Mouse (Mus musculus): Measurements from ENCODE around the gene Gdf9. TPM values are rescaled to one million over a fixed set of nuclear protein-coding genes. Genes with fewer than 3 reads are reported as not detected.

The Gdf9 gene
- polyA plus RNA-seq, 1 experiment from 2014 or later: 5.6 TPM

DNA sequence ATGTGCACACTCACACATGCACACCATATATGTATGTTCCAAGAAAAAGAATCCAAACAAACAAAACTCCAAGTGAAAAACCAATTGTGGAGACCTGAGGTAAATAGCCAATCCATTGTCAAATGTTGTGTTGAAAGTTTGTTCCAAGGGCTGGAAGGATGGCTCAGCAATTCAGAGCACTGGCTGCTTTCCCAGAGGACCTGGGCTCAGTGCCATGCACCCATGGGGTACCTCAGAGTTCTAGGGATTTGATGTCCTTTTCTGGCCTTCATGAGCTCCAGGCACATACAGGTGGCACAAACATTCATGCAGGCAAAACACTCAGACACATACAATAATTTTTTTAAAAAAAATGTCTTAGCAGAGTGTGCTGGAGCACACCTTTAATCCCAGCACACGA lies 17.7 kb downstream of the Gdf9 start:
- no peak overlapping the region for H3K9ac ChIP-seq (ENCODE audit: low read depth, low read length)
- no peak overlapping the region for H3K27ac ChIP-seq (ENCODE audit: low read depth, low read length)
- H3K36me3 ChIP-seq (ENCODE audit: control insufficient read depth, insufficient read depth): no peaks in the 10 kb centered on the region
- TF ChIP-seq CTCF (IDR thresholded peaks at IDR 0.05; ENCODE audit: low read depth): no peak
- H3K4me2 ChIP-seq (replicated peaks; ENCODE audit: low read depth): no peak overlapping the region
- 0 out of 2 replicates have a peak, but pooled peaks cover 4% of the 10 kb centered on the region for H3K4me1 ChIP-seq (replicated peaks; ENCODE audit: control insufficient read depth, insufficient read depth, low read length)
- ATAC-seq: no peak
- no peaks in the 10 kb centered on the region for H3K27me3 ChIP-seq (replicated peaks; ENCODE audit: control insufficient read depth, insufficient read depth, low read length)
- 76% methylated on average over 1 of the region's 1 CpGs for WGBS
- no peaks in the 10 kb centered on the region for H3K9me3 ChIP-seq (ENCODE audit: control insufficient read depth)
- H3K4me3 ChIP-seq (ENCODE audit: low read depth, low read length): no peak overlapping the region

DNA sequence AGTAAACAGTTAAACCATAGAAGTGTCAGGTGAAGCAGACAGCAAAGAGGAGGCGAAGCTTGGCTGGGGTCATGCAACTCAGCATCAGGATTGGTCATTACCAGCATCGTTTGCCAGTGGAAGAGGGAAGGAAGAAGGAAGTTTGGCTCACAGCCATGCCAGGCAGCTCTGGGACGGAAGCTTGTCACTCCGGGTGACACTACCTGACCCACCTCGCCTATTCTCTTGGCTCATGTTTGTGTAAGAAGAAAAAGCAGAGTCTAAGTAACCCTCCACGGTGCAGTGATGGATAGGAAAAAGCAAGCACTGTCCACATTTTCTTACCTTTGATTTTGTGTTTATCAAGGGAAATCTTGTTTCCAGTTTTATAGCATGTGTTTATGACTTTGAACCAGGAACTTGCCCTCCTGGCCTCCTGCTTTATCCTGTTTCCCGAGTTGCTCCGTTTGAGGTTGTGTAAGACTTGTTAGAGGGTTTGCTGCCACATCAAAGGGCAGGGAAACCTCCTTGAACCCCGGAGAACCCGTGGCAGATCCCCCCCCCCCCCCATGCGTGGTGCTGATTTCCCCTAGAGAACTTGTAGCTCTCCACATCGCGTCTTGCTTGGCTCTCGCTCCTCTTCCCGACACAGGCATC lies 19.4 kb downstream of the Gdf9 start:
- H3K4me3 ChIP-seq (ENCODE audit: low read depth, low read length): no peak overlapping the region

DNA sequence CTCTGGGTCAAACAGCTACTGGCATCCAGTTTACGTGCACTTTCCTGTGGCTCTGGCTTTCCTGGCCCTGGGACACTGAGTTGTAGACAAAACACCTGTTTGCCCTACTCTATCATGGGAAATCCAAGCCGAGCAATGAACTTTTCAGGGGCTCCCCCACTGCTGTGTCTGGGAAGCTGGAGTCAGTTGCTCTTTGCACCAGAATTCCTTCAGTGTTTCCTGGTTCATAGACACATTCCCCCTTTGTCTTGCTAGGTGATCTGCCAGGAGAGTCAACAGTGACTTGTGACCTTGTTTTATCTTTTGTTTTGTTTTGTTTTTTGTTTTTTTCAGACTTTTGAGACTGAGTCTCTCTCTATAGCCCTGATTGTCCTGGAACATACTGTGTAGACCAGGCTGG lies 20.5 kb downstream of the Gdf9 start:
- Histone ChIP-seq H3K4me2 (replicated peaks; ENCODE audit: low read depth) (no peak overlapping the region), H3K27me3 (replicated peaks; ENCODE audit: control insufficient read depth, insufficient read depth, low read length) (no peaks in the 10 kb centered on the region), H3K27ac (ENCODE audit: low read depth, low read length) (peak overlapping the region; percentile 86), H3K9ac (ENCODE audit: low read depth, low read length) (no peak overlapping the region), H3K4me1 (replicated peaks; ENCODE audit: control insufficient read depth, insufficient read depth, low read length) (0 out of 2 replicates have a peak, but pooled peaks cover 4% of the 10 kb centered on the region), H3K9me3 (ENCODE audit: control insufficient read depth) (no peaks in the 10 kb centered on the region), H3K4me3 (ENCODE audit: low read depth, low read length) (no peak overlapping the region), H3K36me3 (ENCODE audit: control insufficient read depth, insufficient read depth) (no peaks in the 10 kb centered on the region)
- no peak for TF ChIP-seq CTCF (IDR thresholded peaks at IDR 0.05; ENCODE audit: low read depth)
- ATAC-seq: peak; percentile 64
- 13% methylated on average over 2 of the region's 2 CpGs for WGBS

More for the DNA sequence above, 19.4 kb downstream of the Gdf9 start:
- no peaks in the 10 kb centered on the region for H3K27me3 ChIP-seq (replicated peaks; ENCODE audit: control insufficient read depth, insufficient read depth, low read length)
- peak; percentile 82 for ATAC-seq
- H3K36me3 ChIP-seq (ENCODE audit: control insufficient read depth, insufficient read depth): no peaks in the 10 kb centered on the region
- no peak overlapping the region for H3K9ac ChIP-seq (ENCODE audit: low read depth, low read length)
- 0 out of 2 replicates have a peak, but pooled peaks cover 4% of the 10 kb centered on the region for H3K4me1 ChIP-seq (replicated peaks; ENCODE audit: control insufficient read depth, insufficient read depth, low read length)
- peak overlapping the region; percentile 86 for H3K27ac ChIP-seq (ENCODE audit: low read depth, low read length)
- H3K9me3 ChIP-seq (ENCODE audit: control insufficient read depth): no peaks in the 10 kb centered on the region
- WGBS: 15% methylated on average over 15 of the region's 15 CpGs
- no peak for TF ChIP-seq CTCF (IDR thresholded peaks at IDR 0.05; ENCODE audit: low read depth)
- 0 out of 2 replicates have a peak overlapping the region, but pooled peaks have one; percentile 27 for H3K4me2 ChIP-seq (replicated peaks; ENCODE audit: low read depth)

DNA sequence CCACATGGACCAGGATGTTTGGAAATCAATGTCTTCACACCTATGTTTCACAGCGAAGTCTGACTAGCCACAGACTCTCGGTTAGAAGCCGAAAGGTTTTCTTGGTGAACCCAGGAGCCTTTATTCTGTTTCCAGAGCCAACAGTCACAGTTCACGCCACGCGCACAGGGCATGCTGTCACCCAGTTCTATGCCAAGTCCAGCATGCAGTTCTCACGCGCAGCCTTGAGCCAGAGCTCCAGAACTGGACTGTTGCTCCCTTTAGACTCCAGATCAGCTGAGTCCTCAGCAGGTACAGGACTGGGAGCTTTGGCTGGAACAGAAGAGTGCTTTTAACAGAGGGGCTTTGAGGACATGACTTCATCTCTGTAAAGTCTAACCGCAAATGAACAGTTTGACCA lies 21.6 kb downstream of the Gdf9 start:
- WGBS: 97% methylated on average over 9 of the region's 9 CpGs
- Histone ChIP-seq H3K9me3 (ENCODE audit: control insufficient read depth) (no peaks in the 10 kb centered on the region), H3K27me3 (replicated peaks; ENCODE audit: control insufficient read depth, insufficient read depth, low read length) (no peaks in the 10 kb centered on the region), H3K4me2 (replicated peaks; ENCODE audit: low read depth) (no peak overlapping the region), H3K4me1 (replicated peaks; ENCODE audit: control insufficient read depth, insufficient read depth, low read length) (0 out of 2 replicates have a peak, but pooled peaks cover 4% of the 10 kb centered on the region), H3K27ac (ENCODE audit: low read depth, low read length) (no peak overlapping the region), H3K4me3 (ENCODE audit: low read depth, low read length) (no peak overlapping the region), H3K36me3 (ENCODE audit: control insufficient read depth, insufficient read depth) (no peaks in the 10 kb centered on the region), H3K9ac (ENCODE audit: low read depth, low read length) (no peak overlapping the region)
- no peak for ATAC-seq
- no peak for TF ChIP-seq CTCF (IDR thresholded peaks at IDR 0.05; ENCODE audit: low read depth)

DNA sequence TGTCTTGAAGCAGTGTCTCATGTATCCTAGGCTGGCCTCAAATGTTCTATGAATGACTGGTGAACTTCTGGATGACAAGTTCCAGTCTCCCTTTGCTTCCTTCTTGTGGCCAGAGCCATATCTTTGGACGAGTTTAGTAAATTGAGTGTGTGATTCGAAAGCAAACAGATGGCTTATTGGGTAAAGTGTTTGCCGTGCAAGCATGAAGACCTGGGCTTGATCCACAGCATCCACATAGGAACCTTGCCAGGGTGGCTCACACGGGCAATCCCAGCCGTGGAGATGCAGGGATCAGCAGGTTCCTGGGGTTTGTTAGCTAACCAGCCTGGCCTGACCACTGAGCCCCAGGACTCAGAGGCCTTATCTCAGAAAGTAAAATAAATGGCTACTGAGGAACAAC lies 22.2 kb downstream of the Gdf9 start:
- no peak overlapping the region for H3K27ac ChIP-seq (ENCODE audit: low read depth, low read length)
- no peak overlapping the region for H3K9ac ChIP-seq (ENCODE audit: low read depth, low read length)
- 0 out of 2 replicates have a peak, but pooled peaks cover 4% of the 10 kb centered on the region for H3K4me1 ChIP-seq (replicated peaks; ENCODE audit: control insufficient read depth, insufficient read depth, low read length)
- no peak overlapping the region for H3K4me2 ChIP-seq (replicated peaks; ENCODE audit: low read depth)
- H3K9me3 ChIP-seq (ENCODE audit: control insufficient read depth): no peaks in the 10 kb centered on the region
- TF ChIP-seq CTCF (IDR thresholded peaks at IDR 0.05; ENCODE audit: low read depth): no peak
- no peaks in the 10 kb centered on the region for H3K27me3 ChIP-seq (replicated peaks; ENCODE audit: control insufficient read depth, insufficient read depth, low read length)
- no peak for ATAC-seq
- 64% methylated on average over 5 of the region's 5 CpGs for WGBS
- H3K4me3 ChIP-seq (ENCODE audit: low read depth, low read length): no peak overlapping the region
- no peaks in the 10 kb centered on the region for H3K36me3 ChIP-seq (ENCODE audit: control insufficient read depth, insufficient read depth)

DNA sequence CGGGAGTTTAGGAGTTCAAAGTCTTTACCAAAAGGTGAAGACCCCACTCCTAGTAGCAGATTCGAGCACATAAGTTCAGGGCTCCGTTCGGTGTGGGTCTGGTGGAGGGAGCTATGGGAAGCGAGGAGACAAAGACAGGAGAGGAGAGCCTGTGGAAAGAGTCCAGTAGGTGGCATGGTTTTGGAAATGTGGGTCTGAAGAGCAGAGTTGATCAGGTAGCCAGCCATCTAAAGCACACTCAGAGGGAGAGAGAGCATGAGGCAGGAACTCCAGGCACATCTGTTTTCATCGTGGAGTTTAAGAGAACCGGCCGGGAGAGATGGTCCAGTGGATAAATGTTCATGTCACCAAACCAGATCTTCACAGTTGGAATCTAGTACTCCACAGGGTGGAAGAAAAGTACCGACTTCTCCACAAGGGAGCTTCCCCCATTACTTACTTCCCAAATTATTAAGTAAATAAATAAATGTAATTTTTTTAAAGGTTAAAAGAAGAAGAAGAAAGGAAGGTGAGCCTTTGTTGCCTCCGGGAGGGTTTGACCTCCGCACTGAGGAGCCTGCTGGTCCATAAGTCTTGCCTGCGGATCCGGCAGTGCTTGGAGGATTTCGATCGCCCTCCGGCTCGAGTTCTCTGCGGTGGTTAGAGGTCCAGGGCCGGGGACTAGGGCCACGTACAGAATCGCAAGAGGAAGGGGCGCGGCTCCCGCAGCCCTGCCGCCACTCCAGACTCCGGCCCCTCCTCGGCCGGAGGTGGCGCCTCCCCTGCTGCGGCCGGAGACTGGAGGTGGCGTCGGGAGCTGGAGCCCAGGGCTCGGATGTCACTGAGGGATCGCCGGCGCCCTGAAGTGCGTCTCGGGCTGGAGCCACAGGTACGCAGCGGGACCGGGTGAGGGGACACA lies 25.9 kb downstream of the Gdf9 start, which contains the start of the genes Gm10447 and Shroom1:
Gene Gm10447, minus strand, starts transcription at position 637 of the 898 bp plus-strand sequence.
Gene Shroom1, plus strand, starts transcription at position 732 of the 898 bp plus-strand sequence.
- peak within 1 kb of the TSS; percentile 66; the same call in 1 of the 2 replicates for H3K27ac ChIP-seq (ENCODE audit: low read depth, low read length)
- H3K27me3 ChIP-seq (replicated peaks; ENCODE audit: control insufficient read depth, insufficient read depth, low read length): no peaks in the 10 kb centered on the region

More for the DNA sequence above, 25.9 kb downstream of the Gdf9 start, which contains the start of the genes Gm10447 and Shroom1:
- Histone ChIP-seq H3K9ac (ENCODE audit: low read depth, low read length) (peak within 1 kb of the TSS; percentile 80), H3K4me1 (replicated peaks; ENCODE audit: control insufficient read depth, insufficient read depth, low read length) (no peaks in the 10 kb centered on the region), H3K4me2 (replicated peaks; ENCODE audit: low read depth) (peak within 1 kb of the TSS; percentile 96), H3K9me3 (ENCODE audit: control insufficient read depth) (no peaks in the 10 kb centered on the region), H3K4me3 (ENCODE audit: low read depth, low read length) (peak within 1 kb of the TSS; percentile 61), H3K36me3 (ENCODE audit: control insufficient read depth, insufficient read depth) (no peaks in the 10 kb centered on the region)
- ATAC-seq: peak; percentile 66
- TF ChIP-seq CTCF (IDR thresholded peaks at IDR 0.05; ENCODE audit: low read depth): peak; percentile 73
- WGBS: 4% methylated on average over 42 of the region's 42 CpGs
